Mouse (Mus musculus) gastrocnemius, postnatal 36 days (tissue): Measurements from ENCODE around the gene Lmbr1. TPM values are rescaled to one million over a fixed set of nuclear protein-coding genes. Genes with fewer than 3 reads are reported as not detected.
A peak's percentile ranks its signal among the peaks of the same experiment; 100 is the strongest.

Experiments
- DNase-seq, 2 experiments: peaks; one replicate each; pipeline ENCODE4 v3.0.0; 2022
- intact Hi-C: fragments of 180-260 bp; cut with DNase I; formaldehyde crosslinking; loops from one replicate; pipeline ENCODE4 v1.15.1; 2025
- total RNA-seq, 2 experiments: library from RNA; stranded (reverse); gene quantifications; 2 replicates each; pipeline ENCODE4 v1.2.3; 2021

The Lmbr1 gene
- total RNA-seq, 2 experiments from 2014 or later: 9.8 to 9.9 TPM

DNA sequence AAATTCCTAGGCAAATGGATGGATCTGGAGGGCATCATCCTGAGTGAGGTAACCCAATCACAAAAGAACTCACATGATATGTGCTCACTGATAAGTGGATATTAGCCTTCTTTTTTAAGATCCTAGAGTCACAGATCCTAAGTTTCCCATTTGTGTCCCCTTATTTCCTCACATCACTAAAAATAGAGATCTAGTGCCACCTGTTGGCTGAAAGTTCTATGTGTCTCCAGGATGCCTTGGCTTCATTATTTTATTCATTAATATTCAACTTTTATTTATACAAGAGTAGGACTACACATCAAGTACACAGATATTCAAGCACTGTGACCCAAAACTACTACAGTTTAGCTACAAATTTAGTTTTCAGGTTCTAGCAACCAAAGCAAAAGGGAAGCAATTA is 103.4 kb downstream of the Lmbr1 start:
- intact Hi-C loops: no loop called here
- DNase-seq: no peak

- DNase-seq: no peak
- intact Hi-C loops: no loop called here
Observed at GRCm38 (mm10) chr5:29273426-29273825, 104.8 kb downstream of the Lmbr1 start.

DNA sequence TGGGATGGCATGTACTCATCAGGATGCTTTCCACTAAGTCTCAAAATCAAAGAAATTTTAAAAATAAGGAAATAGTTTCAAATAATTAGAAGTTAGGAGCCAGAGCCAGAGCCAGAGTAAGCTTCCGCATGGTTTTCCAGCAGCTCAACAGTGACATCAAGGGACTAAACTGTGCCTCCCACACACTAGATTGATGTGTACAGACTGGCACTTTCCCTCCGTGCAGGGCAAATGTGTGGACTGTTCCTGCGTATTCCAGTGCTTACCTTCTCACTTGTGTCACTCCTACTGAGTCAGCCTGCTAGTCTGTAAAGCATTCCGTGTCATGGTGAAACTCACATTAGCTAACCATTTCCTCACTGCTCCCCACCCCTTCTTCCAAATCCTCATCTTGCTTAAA is 107.3 kb downstream of the Lmbr1 start:
- DNase-seq: no peak
- intact Hi-C loops: no loop called here

DNA sequence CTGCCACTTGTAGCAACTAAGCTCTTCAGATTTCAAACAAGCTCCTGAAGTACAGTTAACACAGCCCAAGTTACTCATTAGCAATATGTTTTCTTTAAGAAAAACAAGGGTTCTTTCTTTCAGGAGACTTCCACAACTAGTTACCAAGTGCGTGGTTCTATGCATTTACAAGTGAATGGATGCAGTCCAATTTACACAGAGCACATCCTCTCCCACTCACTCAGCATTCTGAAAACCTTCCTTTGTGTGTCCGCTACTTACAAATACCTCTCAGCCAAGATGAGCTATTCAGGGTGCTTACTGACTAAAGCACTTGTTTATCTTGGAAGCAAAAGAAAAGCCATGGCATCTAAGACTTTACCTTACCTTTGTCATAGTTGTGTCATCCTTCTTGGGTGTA is 124.3 kb downstream of the Lmbr1 start:
- DNase-seq: no peak
- intact Hi-C loops: no loop called here

DNA sequence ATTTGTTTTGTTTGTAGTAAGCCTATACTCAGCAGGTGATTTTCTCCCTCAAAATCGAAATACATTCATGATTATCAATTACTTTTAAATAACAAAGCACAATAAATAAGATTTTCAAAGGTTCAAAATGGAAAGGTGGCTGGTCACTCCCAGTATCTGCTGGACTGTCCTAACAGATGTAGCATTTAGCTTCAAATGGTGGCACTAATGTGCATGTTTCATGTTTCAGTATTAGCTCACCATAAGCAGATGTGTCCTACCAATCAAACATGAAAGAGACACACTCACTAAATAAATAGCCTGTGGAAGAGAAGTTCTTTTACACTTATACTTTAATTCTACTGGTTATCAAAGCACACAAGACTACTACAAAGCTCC is 126.7 kb downstream of the Lmbr1 start:
- intact Hi-C loops: no loop called here
- DNase-seq: no peak

- DNase-seq: no peak
- intact Hi-C loops: no loop called here
Observed at GRCm38 (mm10) chr5:29250795-29251495, 127.2 kb downstream of the Lmbr1 start.

DNA sequence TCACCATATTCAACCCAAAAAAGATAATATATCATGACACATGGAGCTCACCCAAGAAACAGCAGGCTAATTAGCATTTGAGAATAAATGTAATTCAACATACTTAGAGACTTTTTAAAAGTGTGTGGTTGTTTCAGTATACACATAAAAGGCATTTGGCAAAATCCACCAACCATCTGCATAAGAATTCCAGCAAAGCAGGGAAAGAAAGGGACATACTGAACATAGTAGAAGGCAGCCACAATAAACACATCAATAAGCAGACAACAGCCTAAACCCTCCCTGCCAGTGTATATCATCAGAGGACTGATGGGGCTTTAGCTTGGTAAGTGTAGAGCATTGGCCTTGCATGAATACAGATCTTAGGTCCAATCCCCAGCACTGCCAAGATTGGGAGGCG is 133.4 kb downstream of the Lmbr1 start:
- no peak for DNase-seq
- intact Hi-C loops: no loop called here

GRCm38 (mm10) chr5:29238379-29238778 is 139.8 kb downstream of the Lmbr1 start:
- no peak for DNase-seq
- intact Hi-C loops: no loop called here

DNA sequence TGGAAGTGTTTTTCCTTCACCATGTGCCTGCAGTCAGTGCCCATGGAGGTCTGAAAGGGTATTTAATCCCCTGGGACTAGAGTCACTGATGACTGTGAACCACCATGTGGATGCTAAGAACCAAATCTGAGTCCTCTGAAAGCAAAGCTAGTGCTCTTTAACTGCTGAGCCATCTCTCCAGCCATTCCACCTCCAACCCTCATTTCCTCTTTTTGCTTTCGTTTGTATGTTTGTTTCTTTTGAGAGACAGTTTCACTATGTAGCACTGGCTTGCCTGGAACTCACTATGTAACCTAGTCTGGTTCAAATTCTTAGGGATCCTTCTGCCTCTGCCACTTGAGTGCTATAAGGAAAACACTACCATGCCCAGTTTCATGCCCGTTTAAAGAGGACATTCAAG is 147.7 kb downstream of the Lmbr1 start:
- intact Hi-C loops: no loop called here

GRCm38 (mm10) chr5:29224089-29224488 is 154.1 kb downstream of the Lmbr1 start:
- intact Hi-C loops: no loop called here

More for the DNA sequence above, 147.7 kb downstream of the Lmbr1 start:
- no peak for DNase-seq

DNA sequence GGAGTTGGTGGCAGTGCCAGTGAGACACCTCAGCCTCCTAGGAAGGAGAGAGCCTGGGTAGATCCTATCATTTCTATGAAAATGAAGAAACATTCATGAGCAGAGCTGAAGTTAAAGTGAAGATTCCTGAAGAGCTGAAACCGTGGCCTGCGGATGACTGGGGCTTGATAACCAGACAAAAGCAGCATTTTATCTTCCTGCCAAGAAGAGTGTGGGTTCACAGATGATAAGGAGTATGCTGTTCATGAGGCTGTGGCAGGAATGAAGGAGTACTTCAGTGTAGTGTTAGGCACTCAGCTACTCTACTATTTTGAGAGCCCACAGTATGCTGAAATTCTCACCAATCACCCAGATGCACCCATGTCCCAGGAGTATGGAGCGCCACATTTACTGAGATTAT is 160.2 kb downstream of the Lmbr1 start:
- intact Hi-C loops: no loop called here
- no peak for DNase-seq

More at GRCm38 (mm10) chr5:29224089-29224488, 154.1 kb downstream of the Lmbr1 start:
- no peak for DNase-seq

DNA sequence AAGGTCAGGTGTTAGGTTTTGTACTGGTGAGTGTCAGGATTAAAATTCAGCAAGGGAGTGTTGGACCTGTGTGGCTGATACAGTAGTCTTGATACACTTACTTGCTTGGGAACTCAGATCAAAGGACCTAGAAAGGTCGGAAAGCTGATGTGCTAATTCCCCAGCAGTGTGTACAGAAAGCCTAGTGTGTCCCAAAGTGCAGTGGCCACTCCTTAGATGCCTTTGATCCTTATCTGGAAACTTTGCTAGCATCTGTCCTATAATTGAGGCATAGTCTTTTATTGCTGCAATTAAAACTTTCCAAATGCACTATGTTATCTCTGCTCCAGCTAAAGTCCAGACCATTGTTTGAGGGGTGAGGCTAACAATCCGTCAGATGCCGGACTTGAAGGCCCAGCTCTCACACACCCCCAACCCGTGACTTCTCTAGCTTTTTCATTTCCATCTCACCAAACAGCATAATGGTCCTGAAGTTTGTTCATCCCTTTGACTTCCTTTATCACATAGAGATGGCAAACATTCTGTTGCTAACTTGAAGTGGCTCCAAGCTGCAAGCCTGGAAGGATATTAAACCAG is 166.1 kb downstream of the Lmbr1 start:
- intact Hi-C loops: no loop called here
- DNase-seq: no peak

- intact Hi-C loops: no loop called here
- DNase-seq: no peak
Observed at GRCm38 (mm10) chr5:29205690-29206089, 172.5 kb downstream of the Lmbr1 start.

- no peak for DNase-seq
- intact Hi-C loops: no loop called here
Observed at GRCm38 (mm10) chr5:29199868-29200267, 178.3 kb downstream of the Lmbr1 start.

GRCm38 (mm10) chr5:29198960-29199488 is 179.2 kb downstream of the Lmbr1 start:
- no peak for DNase-seq
- intact Hi-C loops: no loop called here

GRCm38 (mm10) chr5:29197187-29197586 is 181.0 kb downstream of the Lmbr1 start:
- DNase-seq: no peak
- intact Hi-C loops: no loop called here

DNA sequence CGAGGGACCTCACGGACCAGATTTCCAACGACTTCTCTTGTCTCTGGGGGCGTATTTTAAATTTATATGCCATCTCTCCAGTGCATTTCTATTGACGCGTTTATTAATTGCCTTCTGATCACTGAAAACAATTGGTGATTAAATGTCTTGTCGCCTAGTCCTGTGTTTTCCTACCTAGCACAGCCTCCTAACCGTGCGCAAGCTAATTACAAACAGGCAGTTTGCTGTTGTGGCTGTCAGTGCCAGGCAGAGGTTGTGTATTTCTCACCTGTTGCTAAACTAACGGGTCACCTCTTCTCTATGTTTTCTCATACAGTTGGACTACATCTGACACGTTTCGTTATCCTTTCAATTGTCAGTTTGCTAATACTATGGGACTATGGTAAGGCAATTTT is 181.9 kb downstream of the Lmbr1 start:
- no peak for DNase-seq
- intact Hi-C loops: no loop called here

GRCm38 (mm10) chr5:29195570-29196263 is 182.5 kb downstream of the Lmbr1 start, which contains the start of gene Rnf32:
Rnf32 (plus strand) TSS chr5:29195992.
- DNase-seq: peak; percentile 23 to 37
- intact Hi-C loops: no loop called here

DNA sequence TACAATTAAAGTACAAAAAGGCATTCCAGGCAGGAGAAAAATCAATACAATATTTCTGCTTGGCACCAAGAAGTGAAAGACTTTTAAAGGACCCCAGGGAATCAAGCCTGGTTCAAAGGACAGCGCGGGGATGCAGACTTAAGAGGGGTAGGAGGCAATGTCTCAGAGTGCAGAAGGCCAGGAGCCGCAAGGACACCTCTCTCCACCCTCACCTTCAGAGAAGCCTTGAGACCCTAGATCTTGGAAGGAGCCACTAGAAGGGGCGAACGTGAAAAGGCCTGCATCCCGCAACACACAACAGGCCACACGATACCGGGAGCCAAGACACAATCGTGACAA is 183.0 kb downstream of the Lmbr1 start:
- intact Hi-C loops: no loop called here
- no peak for DNase-seq

DNA sequence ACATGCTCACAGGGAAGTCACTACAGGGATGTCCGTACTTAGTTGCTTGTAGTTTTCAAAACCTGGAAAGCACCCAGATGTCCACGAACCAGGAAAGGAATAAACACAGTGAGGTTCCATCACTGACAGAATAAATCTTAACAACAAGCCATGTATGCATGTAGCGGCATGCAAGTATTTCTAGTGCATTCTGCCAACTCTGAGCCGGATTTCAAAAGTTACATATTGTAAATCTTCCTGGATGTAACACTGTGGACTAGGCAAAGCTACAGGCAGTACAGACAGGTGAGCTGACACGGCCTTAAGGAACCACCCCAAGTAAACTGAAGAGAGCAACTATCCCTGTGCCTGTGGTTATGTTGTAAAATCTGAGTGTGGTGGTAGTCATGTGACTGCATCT is 191.4 kb downstream of the Lmbr1 start:
- no peak for DNase-seq
- intact Hi-C loops: no loop called here
